Mouse (Mus musculus) lung, embryonic 14.5 days (tissue): ENCODE measurements around the gene Tap2. TPM values are rescaled to one million over a fixed set of nuclear protein-coding genes. Genes with fewer than 3 reads are reported as not detected.
A peak's percentile ranks its signal among the peaks of the same experiment; 100 is the strongest.

Experiments used
- ATAC-seq: fragments of 200-750 bp; cut with Nextera tagmentation; 2 replicates; pipeline ENCODE4 v1.8.0; 2017; ENCODE audit warnings: mild to moderate bottlenecking, moderate TSS enrichment, moderate library complexity; ENCODE audit not compliant: insufficient read depth
- DNase-seq: peaks from one replicate; pipeline ENCODE4 v3.0.0-alpha.2; 2015
- H3K27ac ChIP-seq: fragments of 300-500 bp; sonication (generic); 2 replicates; pipeline ENCODE4 v1.5.1; 2014; ENCODE audit warnings: low read depth, mild to moderate bottlenecking, moderate library complexity
- H3K27me3 ChIP-seq: fragments of 300-500 bp; sonication (generic); 2 replicates; pipeline ENCODE4 v1.6.1; 2014; ENCODE audit warnings: low read length, control low read depth; ENCODE audit not compliant: insufficient read depth
- H3K36me3 ChIP-seq: fragments of 300-500 bp; sonication (generic); 2 replicates; pipeline ENCODE4 v1.6.1; 2014; ENCODE audit warnings: control low read depth; ENCODE audit not compliant: insufficient read depth
- H3K4me1 ChIP-seq: fragments of 300-500 bp; sonication (generic); 2 replicates; pipeline ENCODE4 v1.6.1; 2014; ENCODE audit warnings: antibody characterized with exemption, control low read depth; ENCODE audit not compliant: insufficient read depth
- H3K4me2 ChIP-seq: fragments of 300-500 bp; sonication (generic); 2 replicates; pipeline ENCODE4 v1.6.1; 2014; ENCODE audit warnings: mild to moderate bottlenecking
- H3K4me3 ChIP-seq: fragments of 300-500 bp; sonication (generic); 2 replicates; pipeline ENCODE4 v1.5.1; 2014; ENCODE audit warnings: low read depth, low read length
- H3K9ac ChIP-seq: fragments of 300-500 bp; sonication (generic); 2 replicates; pipeline ENCODE4 v1.6.1; 2014
- H3K9me3 ChIP-seq: fragments of 300-500 bp; sonication (generic); 2 replicates; pipeline ENCODE4 v1.6.1; 2016; ENCODE audit warnings: low read depth, low read length, control low read depth
- CTCF ChIP-seq: IDR thresholded peaks from 2 replicates; pipeline ENCODE4 v1.5.1; 2016; ENCODE audit warnings: antibody characterized with exemption, low read depth
- WGBS: fragments of 180-500 bp; shearing (Covaris S2); extraction: QIAGEN DNeasy Blood & Tissue Kit; methylation state at CpG from one replicate; pipeline ENCODE4 v1.1.7; 2014; 5-methylcytosine and 5-hydroxymethylcytosine counted together
- polyA plus RNA-seq: library from polyadenylated mRNA; unstranded; fragments of >200 nt; fragmentation: Nextera tagmentation; extraction: Ambion mirVana; gene quantifications from 2 replicates; pipeline ENCODE4 v1.2.1, GENCODE M21; 2014

Tap2 gene
- polyA plus RNA-seq: 3.0 and 3.7 TPM in 2 replicates

DNA sequence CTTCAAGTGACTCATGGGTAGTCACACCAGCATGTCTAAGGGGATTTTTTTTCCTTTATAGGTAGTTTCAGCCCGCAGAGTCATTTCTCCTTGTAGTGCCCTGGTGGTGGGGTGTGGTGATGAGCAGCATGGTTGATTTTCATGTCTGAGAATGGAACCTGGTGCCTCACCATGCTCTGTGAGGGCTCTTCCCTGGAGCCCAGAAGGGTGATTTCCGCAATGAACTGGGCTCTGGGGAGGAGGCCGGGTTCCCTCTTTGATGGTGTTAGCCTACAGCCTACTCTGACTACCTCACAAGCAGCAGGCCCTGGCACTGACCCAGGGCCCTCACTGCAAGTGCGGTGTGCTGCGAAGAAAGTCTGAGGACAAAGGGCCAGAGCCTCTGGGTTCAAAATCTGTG is at the start of gene Tap2:
TSS of gene Tap2 (plus strand) at position 84 of the 400 bp plus-strand sequence.
- TF ChIP-seq CTCF: no peak
- ATAC-seq: no peak
- peak within 1 kb of the TSS; percentile 66 for H3K9ac ChIP-seq
- no peaks in the 10 kb centered on the region for H3K9me3 ChIP-seq
- peak within 1 kb of the TSS; percentile 93 for H3K4me2 ChIP-seq
- H3K27ac ChIP-seq: no peak within 1 kb of the TSS
- 65% methylated on average over 5 of the region's 5 CpGs for WGBS
- DNase-seq: no peak
- peak within 1 kb of the TSS; percentile 69 for H3K4me3 ChIP-seq
- no peaks in the 10 kb centered on the region for H3K4me1 ChIP-seq
- peaks cover 26% of the 10 kb centered on the region for H3K27me3 ChIP-seq
- no peaks in the 10 kb centered on the region for H3K36me3 ChIP-seq

- H3K36me3 ChIP-seq: no peaks in the 10 kb centered on the region
- no peak overlapping the region for H3K27ac ChIP-seq
- H3K9me3 ChIP-seq: no peaks in the 10 kb centered on the region
- no peak overlapping the region for H3K4me2 ChIP-seq
- DNase-seq: no peak
- TF ChIP-seq CTCF: no peak
- 39% methylated on average over 5 of the region's 5 CpGs for WGBS
- no peak overlapping the region for H3K9ac ChIP-seq
- H3K27me3 ChIP-seq: no peaks in the 10 kb centered on the region
- ATAC-seq: no peak
- H3K4me1 ChIP-seq: no peaks in the 10 kb centered on the region
- H3K4me3 ChIP-seq: no peak overlapping the region
These were observed 47.8 kb upstream of the Tap2 start for GRCm38 (mm10) chr17:34155534-34155933.

DNA sequence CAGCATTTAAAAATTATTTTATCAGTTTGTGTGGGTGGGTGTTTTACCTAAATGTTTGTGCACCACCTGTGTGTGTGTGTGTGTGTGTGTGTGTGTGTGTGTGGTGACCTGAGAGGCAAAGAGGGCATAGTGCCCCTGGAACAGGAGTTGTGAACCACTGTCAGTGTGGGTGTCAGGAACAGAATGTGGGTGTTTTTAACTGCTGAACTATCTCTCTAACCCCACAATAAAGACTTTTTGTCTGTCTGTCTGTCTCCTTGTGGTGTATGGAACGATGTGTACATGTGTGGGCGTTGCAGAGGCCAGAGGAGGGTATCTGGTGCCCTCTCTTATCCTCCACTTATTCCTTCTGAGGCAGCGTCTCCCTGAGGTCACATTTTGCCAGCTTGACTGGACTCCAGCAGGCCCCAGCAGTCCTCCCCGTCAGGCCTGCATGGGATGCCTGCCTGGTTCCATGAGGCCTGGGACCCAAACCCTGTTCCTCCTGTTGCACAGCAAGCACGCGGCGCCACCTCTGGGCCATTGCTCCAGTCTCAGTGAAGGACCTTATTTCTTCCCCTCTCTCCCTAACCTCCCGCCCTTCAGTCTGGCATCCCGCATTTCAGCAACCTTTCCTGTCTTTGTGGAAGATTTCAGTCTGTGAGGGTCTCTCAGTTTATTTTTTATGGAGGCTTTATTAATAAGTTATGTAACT is 39.0 kb upstream of the Tap2 start:
- WGBS: 29% methylated on average over 9 of the region's 9 CpGs

DNA sequence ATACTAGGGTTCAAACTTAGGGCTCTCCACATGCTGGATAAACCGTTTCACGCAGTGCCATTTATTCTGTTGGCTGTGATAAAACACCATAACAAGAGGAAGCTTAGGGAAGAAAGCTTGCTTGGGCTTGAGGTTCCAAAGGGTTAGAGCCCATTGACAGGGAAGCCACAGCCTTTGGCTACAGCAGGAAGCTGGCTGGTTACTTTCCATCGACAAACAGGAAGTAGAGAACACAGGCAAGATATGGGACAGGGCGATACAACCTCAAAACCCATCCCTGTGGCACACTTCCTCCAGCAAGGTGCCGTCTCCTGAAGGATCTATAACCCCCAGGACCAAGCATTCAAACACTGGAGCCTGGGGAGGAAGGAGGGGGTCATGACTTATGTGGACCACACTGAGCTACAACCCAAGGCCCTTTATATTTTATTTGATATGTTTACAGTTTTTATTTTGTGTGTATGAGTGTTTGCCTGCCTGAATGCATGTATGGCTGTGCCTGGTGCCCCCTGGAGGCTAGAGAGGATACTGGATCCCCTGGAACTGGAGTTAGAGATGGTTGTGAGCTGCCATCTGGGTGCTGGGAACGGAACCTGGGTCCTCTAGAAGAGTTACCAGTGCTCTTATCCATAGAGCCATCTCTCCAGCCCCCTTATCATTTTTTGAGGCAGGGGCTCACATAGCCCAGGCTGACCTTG is 38.1 kb upstream of the Tap2 start:
- no peak overlapping the region for H3K9ac ChIP-seq
- H3K36me3 ChIP-seq: no peaks in the 10 kb centered on the region
- no peak overlapping the region for H3K27ac ChIP-seq
- peak; percentile 31 for TF ChIP-seq CTCF
- no peak for ATAC-seq
- H3K9me3 ChIP-seq: no peaks in the 10 kb centered on the region
- no peak for DNase-seq
- H3K27me3 ChIP-seq: no peaks in the 10 kb centered on the region
- 66% methylated on average over 6 of the region's 6 CpGs for WGBS
- H3K4me3 ChIP-seq: no peak overlapping the region
- H3K4me2 ChIP-seq: no peak overlapping the region
- H3K4me1 ChIP-seq: no peaks in the 10 kb centered on the region

More for the DNA sequence above, 39.0 kb upstream of the Tap2 start:
- Histone ChIP-seq H3K27ac (no peak overlapping the region), H3K4me1 (no peaks in the 10 kb centered on the region), H3K4me3 (no peak overlapping the region), H3K4me2 (no peak overlapping the region), H3K27me3 (no peaks in the 10 kb centered on the region), H3K9ac (no peak overlapping the region), H3K36me3 (no peaks in the 10 kb centered on the region), H3K9me3 (no peaks in the 10 kb centered on the region)
- peak; percentile 48 for TF ChIP-seq CTCF
- peak; percentile 35 for DNase-seq
- ATAC-seq: no peak

DNA sequence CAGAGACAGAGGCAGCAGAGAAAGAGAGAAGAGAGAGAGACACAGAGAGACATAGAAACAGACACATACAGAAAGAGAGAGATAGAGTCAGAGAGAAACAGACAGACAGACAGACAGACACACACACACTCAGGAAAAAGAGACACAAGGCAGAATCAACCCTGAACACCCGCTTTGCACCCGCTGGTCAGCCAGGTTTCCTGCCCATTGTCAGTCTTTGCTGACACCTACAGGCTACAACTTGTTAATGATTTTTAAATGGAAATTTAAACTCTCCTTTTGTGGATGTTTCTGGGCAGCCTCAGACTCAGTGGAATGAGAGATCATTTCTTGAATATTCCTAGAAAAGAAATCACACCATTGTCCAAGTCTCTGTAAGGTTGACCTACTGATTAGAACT is 34.0 kb upstream of the Tap2 start:
- Histone ChIP-seq H3K36me3 (no peaks in the 10 kb centered on the region), H3K27me3 (no peaks in the 10 kb centered on the region), H3K27ac (no peak overlapping the region), H3K4me2 (no peak overlapping the region), H3K9me3 (peaks cover 5% of the 10 kb centered on the region; the same call in 1 of the 2 replicates), H3K9ac (no peak overlapping the region), H3K4me3 (no peak overlapping the region), H3K4me1 (no peaks in the 10 kb centered on the region)
- DNase-seq (peak; percentile 77), ATAC-seq (no peak)
- WGBS: 2% methylated on average over 2 of the region's 2 CpGs
- TF ChIP-seq CTCF: peak; percentile 69

DNA sequence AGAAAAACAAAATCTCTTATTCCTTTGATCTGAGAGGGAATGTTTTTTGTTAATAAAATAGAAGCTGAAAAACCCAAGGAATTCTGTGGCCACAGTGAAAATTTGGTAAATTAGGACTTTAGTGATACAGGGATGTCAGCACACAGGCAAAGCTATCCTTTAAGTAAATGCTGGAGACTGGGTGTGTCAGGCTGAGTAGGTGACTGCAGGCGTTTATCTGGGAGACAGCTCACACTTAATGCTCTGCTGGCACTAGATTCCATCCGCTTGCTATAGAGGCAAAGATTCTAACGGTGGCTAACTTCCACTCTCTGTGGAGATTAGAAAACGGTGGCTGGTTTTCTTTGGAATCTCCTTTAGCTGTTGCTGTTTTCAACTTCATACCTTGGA is 32.8 kb upstream of the Tap2 start:
- TF ChIP-seq CTCF: no peak
- 20% methylated on average over 4 of the region's 4 CpGs for WGBS
- no peaks in the 10 kb centered on the region for H3K36me3 ChIP-seq

GRCm38 (mm10) chr17:34170877-34171498 is 32.3 kb upstream of the Tap2 start:
- no peak overlapping the region for H3K9ac ChIP-seq
- peak; percentile 92 for DNase-seq
- H3K9me3 ChIP-seq: peaks cover 5% of the 10 kb centered on the region; the same call in 1 of the 2 replicates
- H3K27me3 ChIP-seq: no peaks in the 10 kb centered on the region; the same call in 1 of the 2 replicates
- H3K4me3 ChIP-seq: no peak overlapping the region
- ATAC-seq: no peak
- H3K27ac ChIP-seq: no peak overlapping the region
- TF ChIP-seq CTCF: peak; percentile 95
- no peak overlapping the region for H3K4me2 ChIP-seq
- H3K4me1 ChIP-seq: no peaks in the 10 kb centered on the region
- 40% methylated on average over 13 of the region's 13 CpGs for WGBS
- H3K36me3 ChIP-seq: no peaks in the 10 kb centered on the region

More for the DNA sequence above, 32.8 kb upstream of the Tap2 start:
- Histone ChIP-seq H3K27ac (no peak overlapping the region), H3K27me3 (no peaks in the 10 kb centered on the region; the same call in 1 of the 2 replicates), H3K4me3 (no peak overlapping the region), H3K9ac (no peak overlapping the region), H3K4me1 (no peaks in the 10 kb centered on the region), H3K9me3 (peaks cover 5% of the 10 kb centered on the region; the same call in 1 of the 2 replicates), H3K4me2 (no peak overlapping the region)
- no peak for ATAC-seq
- DNase-seq: no peak
